Comparison of ENCODE assay signal across 7 mouse cellular contexts in genomic region chr6:55039446-55039783, GRCm38 (mm10). TPM values are rescaled to one million over a fixed set of nuclear protein-coding genes. Genes with fewer than 3 reads are reported as not detected.
DNase-seq lines count a peak whose midpoint lies in the region; ATAC-seq lines count a peak whose summit lies in the region.

No protein-coding gene starts in this region.

- peaks cover 18% of the 10 kb centered on the region for H3K36me3 ChIP-seq in megakaryocyte, embryonic 14.5 days (replicated peaks; ENCODE audit: low read length)
- no peaks in the 10 kb centered on the region for H3K36me3 ChIP-seq in forebrain, embryonic 14.5 days (ENCODE audit: control insufficient read depth, insufficient read depth, low read length)
- H3K36me3 ChIP-seq in liver, embryonic 13.5 days = peaks cover 9% of the 10 kb centered on the region

- H3K9ac ChIP-seq in forebrain, embryonic 14.5 days (ENCODE audit: low read length) = peak overlapping the region; percentile 98; the same call in 1 of the 2 replicates
- H3K9ac ChIP-seq in liver, embryonic 13.5 days = peak overlapping the region; percentile 98

- no peak for DNase-seq in forebrain, embryonic 14.5 days (ENCODE audit: low spot score)
- no peak for DNase-seq in liver, embryonic 13.5 days
- DNase-seq in embryo, embryonic 11 days = no peak
- DNase-seq in frontal cortex, postnatal 14 days (ENCODE audit: low spot score in 2 of 2) = no peak
- no peak for DNase-seq in gastrocnemius, postnatal 4 days (ENCODE audit: low spot score in 2 of 2)

- 79% methylated on average over 6 of the region's 6 CpGs for WGBS in forebrain, embryonic 14.5 days
- 64% methylated on average over 6 of the region's 6 CpGs for WGBS in liver, embryonic 13.5 days (ENCODE audit: insufficient replicate concordance)

- H3K27me3 ChIP-seq in megakaryocyte, embryonic 14.5 days (replicated peaks) = no peaks in the 10 kb centered on the region
- no peaks in the 10 kb centered on the region for H3K27me3 ChIP-seq in forebrain, embryonic 14.5 days (replicated peaks; ENCODE audit: control insufficient read depth, insufficient read depth, low read length)
- no peaks in the 10 kb centered on the region for H3K27me3 ChIP-seq in liver, embryonic 13.5 days

- no peak overlapping the region for H3K27ac ChIP-seq in forebrain, embryonic 14.5 days (ENCODE audit: low read depth, low read length)
- H3K27ac ChIP-seq in liver, embryonic 13.5 days = peak overlapping the region; percentile 96; the same call in 1 of the 2 replicates

- H3K4me2 ChIP-seq in forebrain, embryonic 14.5 days (ENCODE audit: low read length) = peak overlapping the region; percentile 80
- peak overlapping the region; percentile 77 for H3K4me2 ChIP-seq in liver, embryonic 13.5 days

- H3K4me3 ChIP-seq in megakaryocyte, embryonic 14.5 days (replicated peaks) = peak overlapping the region; percentile 100
- peak overlapping the region; percentile 95 for H3K4me3 ChIP-seq in forebrain, embryonic 14.5 days (ENCODE audit: low read depth, low read length)
- H3K4me3 ChIP-seq in liver, embryonic 13.5 days (replicated peaks) = peak overlapping the region; percentile 99

- H3K4me1 ChIP-seq in megakaryocyte, embryonic 14.5 days = peaks cover 53% of the 10 kb centered on the region
- peaks cover 8% of the 10 kb centered on the region; the same call in 1 of the 2 replicates for H3K4me1 ChIP-seq in forebrain, embryonic 14.5 days (ENCODE audit: control insufficient read depth, insufficient read depth, low read length)
- peaks cover 37% of the 10 kb centered on the region for H3K4me1 ChIP-seq in liver, embryonic 13.5 days (replicated peaks)

- peaks cover 12% of the 10 kb centered on the region for H3K9me3 ChIP-seq in megakaryocyte, embryonic 14.5 days
- H3K9me3 ChIP-seq in forebrain, embryonic 14.5 days (replicated peaks; ENCODE audit: control insufficient read depth, low read length) = no peaks in the 10 kb centered on the region
- H3K9me3 ChIP-seq in liver, embryonic 13.5 days (replicated peaks) = no peaks in the 10 kb centered on the region

- ATAC-seq in megakaryocyte, adult 5-6 weeks (ENCODE audit: poor library complexity, severe bottlenecking) = no peak
- no peak for ATAC-seq in forebrain, embryonic 14.5 days
- ATAC-seq in liver, embryonic 13.5 days (ENCODE audit: low read depth) = no peak

RNA-seq across cellular contexts. Expression of gene Gars, which starts 1.6 kb away (rescaled TPM):
- 57.4 and 75.3 TPM in 2 replicates for polyA plus RNA-seq in megakaryocyte, embryonic 14.5 days (2012; ENCODE audit: insufficient read depth, low replicate concordance)
- total RNA-seq in megakaryocyte, adult 5-6 weeks (2015) = 38.2 and 39.9 TPM in 2 replicates
- total RNA-seq in megakaryocyte, adult 5-6 weeks (2017) = 80.8 and 84.3 TPM in 2 replicates
- polyA plus RNA-seq in forebrain, embryonic 14.5 days (2014; fragmentation: Nextera tagmentation; extraction: Ambion mirVana) = 208 and 229 TPM in 2 replicates
- polyA plus RNA-seq in liver, embryonic 13.5 days (2015; fragmentation: Nextera tagmentation; extraction: Ambion mirVana) = 140 and 153 TPM in 2 replicates
- 10 to 100 TPM; 87.6 to 90.8 TPM for total RNA-seq in gastrocnemius, postnatal 4 days (2021)

RNA-seq across cellular contexts. Expression of gene Ggct, which starts 46.7 kb away (rescaled TPM):
- 4.2 and 18.6 TPM in 2 replicates for polyA plus RNA-seq in megakaryocyte, embryonic 14.5 days (2012; ENCODE audit: insufficient read depth, low replicate concordance)
- 3.5 and 7.0 TPM in 2 replicates for total RNA-seq in megakaryocyte, adult 5-6 weeks (2015)
- 4.9 and 14.4 TPM in 2 replicates for total RNA-seq in megakaryocyte, adult 5-6 weeks (2017)
- 14.9 and 15.3 TPM in 2 replicates for polyA plus RNA-seq in forebrain, embryonic 14.5 days (2014; fragmentation: Nextera tagmentation; extraction: Ambion mirVana)
- 7.3 and 8.2 TPM in 2 replicates for polyA plus RNA-seq in liver, embryonic 13.5 days (2015; fragmentation: Nextera tagmentation; extraction: Ambion mirVana)
- 1 to 10 TPM; 5.5 to 5.8 TPM for total RNA-seq in gastrocnemius, postnatal 4 days (2021)
